In the genomic region with DNA sequence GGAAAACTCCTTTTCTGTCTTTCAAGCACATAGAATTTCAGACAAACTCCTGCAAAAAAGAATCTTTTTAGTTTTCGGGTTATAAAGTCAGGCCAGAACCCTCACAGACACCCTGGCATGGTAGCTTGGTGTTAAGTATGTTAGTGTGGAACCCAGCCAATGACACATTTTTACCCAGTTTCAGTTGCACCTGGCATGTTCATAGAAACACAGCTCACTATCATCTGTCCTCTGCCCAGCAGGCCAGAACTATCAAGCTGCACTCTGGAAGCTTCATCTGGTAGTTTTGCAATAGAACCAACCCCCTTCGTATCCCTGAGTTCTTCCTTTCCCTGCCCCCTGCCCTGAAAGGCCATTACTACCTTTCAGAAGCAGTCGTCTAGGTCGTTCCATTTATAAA, we compare ENCODE assay signal across 15 mouse cellular contexts.
"Had no signal": no experiment of that assay in that cellular context is flagged by ENCODE, and none has a peak within 500 bp of the region (broad histone marks: within the 10 kb centered on the region; RNA-seq: fewer than 3 reads in every experiment).

No protein-coding gene starts in this region.

- H3K36me3 ChIP-seq: kidney, embryonic 15.5 days; lung, embryonic 15.5 days had no signal

- H3K9me3 ChIP-seq: kidney, embryonic 15.5 days; lung, embryonic 15.5 days; megakaryocyte, embryonic 14.5 days had no signal

- H3K9ac ChIP-seq: kidney, embryonic 15.5 days; liver, embryonic 14.5 days; lung, embryonic 15.5 days had no signal

- DNase-seq: kidney, postnatal 10 days; kidney, postnatal 36 days; layer of hippocampus, postnatal 36 days; lung, postnatal 10 days; lung, postnatal 36 days; midbrain, embryonic 14.5 days; thymus, adult 18-20 months; thymus, postnatal 36 days had no signal

- H3K27me3 ChIP-seq: kidney, embryonic 15.5 days; lung, embryonic 15.5 days; megakaryocyte, embryonic 14.5 days had no signal

- H3K4me1 ChIP-seq: kidney, embryonic 15.5 days; lung, embryonic 15.5 days; megakaryocyte, embryonic 14.5 days had no signal

- H3K4me3 ChIP-seq: kidney, embryonic 15.5 days; left cerebral cortex, adult 2 months; lung, embryonic 15.5 days; megakaryocyte, embryonic 14.5 days had no signal

- H3K27ac ChIP-seq: kidney, embryonic 15.5 days; left cerebral cortex, adult 2 months; liver, embryonic 14.5 days; lung, embryonic 15.5 days had no signal

- H3K4me2 ChIP-seq: kidney, embryonic 15.5 days; liver, embryonic 11.5 days; lung, embryonic 15.5 days; midbrain, embryonic 11.5 days had no signal
